Mouse (Mus musculus): ENCODE data around the gene Cerkl.

GRCm38 (mm10) chr2:79328079-79328478, 128.5 kb downstream of the Cerkl start:
- no peak for TF ChIP-seq CTCF (IDR thresholded peaks at IDR 0.05; ENCODE audit: low read depth, low read length)
- TF ChIP-seq POLR2AphosphoS5 (IDR thresholded peaks at IDR 0.05; ENCODE audit: insufficient replicate concordance, low read depth, low read length): no peak
- TF ChIP-seq GATA1 (IDR thresholded peaks at IDR 0.05; ENCODE audit: borderline replicate concordance, low read length): no peak

Data from G1E (cell line).